Mouse (Mus musculus): ENCODE measurements around the gene Nfia.

GRCm38 (mm10) chr4:97820474-97821259 lies 48.1 kb downstream of the Nfia start:
- TF ChIP-seq CTCF (IDR thresholded peaks at IDR 0.05; ENCODE audit: insufficient read depth, low read length): no peak
- no peak for TF ChIP-seq POLR2A (IDR thresholded peaks at IDR 0.05; ENCODE audit: borderline replicate concordance, extremely low read depth, low read depth, low read length)

All from lung, adult 2 months (tissue).